Mouse (Mus musculus): ENCODE measurements around the gene Carmil1.

DNA sequence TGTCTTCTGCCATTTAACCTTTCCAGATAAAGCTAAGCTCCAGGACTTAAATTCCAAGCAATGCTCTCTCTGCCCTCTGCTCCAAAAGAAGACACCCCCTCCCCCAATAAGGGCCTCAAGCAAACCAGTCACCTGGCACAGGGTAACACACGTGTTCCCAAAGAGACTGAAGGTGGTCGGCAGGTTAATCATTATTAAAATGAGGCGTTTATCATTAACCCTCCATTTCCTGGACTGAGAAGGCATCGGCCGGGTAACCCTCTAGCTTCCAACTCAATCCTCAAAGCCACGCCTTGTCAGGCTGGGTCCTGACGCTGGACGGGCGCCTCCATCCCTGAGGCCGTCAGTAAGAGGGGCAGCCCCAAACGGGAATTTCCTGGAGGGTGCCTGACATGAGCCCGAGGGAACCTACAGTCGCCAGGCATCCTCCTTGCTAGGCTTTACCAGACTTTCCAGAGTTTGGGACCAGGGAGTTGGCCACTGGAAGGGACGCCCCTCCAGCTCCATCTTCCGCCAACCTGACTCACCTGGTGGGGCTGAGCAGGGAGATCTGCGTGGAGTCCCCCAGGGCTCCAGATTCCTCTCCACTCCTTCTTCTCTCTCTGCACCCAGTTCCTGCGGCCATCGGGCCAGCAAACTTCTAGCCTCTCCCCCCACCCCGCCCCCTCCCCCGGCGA, 695 bp downstream of the Carmil1 start:
- TF ChIP-seq CTCF (IDR thresholded peaks at IDR 0.05; ENCODE audit: low read depth, low read length), result no peak
- no peak for TF ChIP-seq POLR2A (IDR thresholded peaks at IDR 0.05; ENCODE audit: insufficient read depth, low read length)

All from ES-Bruce4 (cell line).